28 mouse cellular contexts compared by ENCODE assay signal in the genomic region with DNA sequence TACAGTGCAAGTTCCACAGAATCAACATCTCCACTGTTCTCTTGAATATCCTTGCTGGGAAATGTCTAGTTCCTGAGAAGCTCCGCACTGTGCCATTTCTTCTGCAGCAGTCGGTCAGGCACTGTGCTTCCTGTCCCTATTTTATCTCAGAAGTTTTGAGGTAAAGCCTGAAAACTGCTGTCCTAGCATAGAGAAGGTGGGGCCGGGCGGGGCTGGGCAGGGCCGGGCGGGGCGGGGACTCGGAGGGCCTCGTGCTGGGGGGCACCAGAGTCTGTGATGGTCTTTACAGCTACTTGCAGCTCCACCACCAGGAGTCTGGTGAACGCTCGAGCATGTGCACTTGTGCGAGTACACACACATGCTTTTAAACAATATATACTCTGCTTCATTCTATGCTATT.
DNase-seq lines count a peak whose midpoint lies in the region; ATAC-seq lines count a peak whose summit lies in the region.
"Had no signal": no experiment of that assay in that cellular context is flagged by ENCODE, and none has a peak within 500 bp of the region (broad histone marks: within the 10 kb centered on the region; RNA-seq: fewer than 3 reads in every experiment).

No protein-coding gene starts in this region.

- DNase-seq in liver, embryonic 11.5 days (ENCODE audit: low spot score) = no peak
- DNase-seq in forebrain, embryonic 11.5 days (ENCODE audit: low spot score) = no peak
- no peak for DNase-seq in spleen, postnatal 14 days (ENCODE audit: low spot score in 2 of 2)
- DNase-seq in right cerebral cortex, adult 2 months (ENCODE audit: low spot score in 2 of 2) = no peak
- DNase-seq: adrenal gland, postnatal 36 days; cerebellum, adult 8-10 months; cerebellum, postnatal 25 days; gastrocnemius, postnatal 25 days; heart, adult 2 months; kidney, adult 9 months; kidney, postnatal 10 days; layer of hippocampus, postnatal 36 days; lung, adult 18-20 months; right cerebral cortex, postnatal 14 days; thymus, postnatal 14 days had no signal

- no peaks in the 10 kb centered on the region for H3K36me3 ChIP-seq in liver, embryonic 11.5 days (ENCODE audit: control insufficient read depth, insufficient read depth, low read length)
- H3K36me3 ChIP-seq in liver, embryonic 16.5 days (ENCODE audit: control insufficient read depth, insufficient read depth) = no peaks in the 10 kb centered on the region
- H3K36me3 ChIP-seq in forebrain, embryonic 11.5 days (ENCODE audit: control insufficient read depth, insufficient read depth, low read length) = no peaks in the 10 kb centered on the region
- H3K36me3 ChIP-seq: heart, embryonic 15.5 days; hindbrain, embryonic 12.5 days; limb, embryonic 12.5 days; midbrain, embryonic 13.5 days; stomach, embryonic 15.5 days had no signal

- no peak overlapping the region for H3K27ac ChIP-seq in liver, embryonic 11.5 days (ENCODE audit: low read depth, low read length)
- H3K27ac ChIP-seq in liver, embryonic 16.5 days (ENCODE audit: low read length) = no peak overlapping the region
- H3K27ac ChIP-seq in forebrain, embryonic 11.5 days (ENCODE audit: low read depth, low read length) = no peak overlapping the region
- H3K27ac ChIP-seq: heart, embryonic 15.5 days; hindbrain, embryonic 12.5 days; hindbrain, postnatal 0 days; limb, embryonic 12.5 days; midbrain, embryonic 13.5 days; stomach, embryonic 15.5 days had no signal

- peak overlapping the region; percentile 48 for H3K4me2 ChIP-seq in liver, embryonic 11.5 days
- H3K4me2 ChIP-seq in liver, embryonic 16.5 days (ENCODE audit: low read depth, low read length) = peak overlapping the region; percentile 25
- H3K4me2 ChIP-seq in forebrain, embryonic 11.5 days (ENCODE audit: low read depth, low read length, severe bottlenecking) = no peak overlapping the region
- H3K4me2 ChIP-seq: heart, embryonic 15.5 days; hindbrain, embryonic 12.5 days; limb, embryonic 12.5 days; midbrain, embryonic 13.5 days; stomach, embryonic 15.5 days had no signal

- H3K9ac ChIP-seq in liver, embryonic 11.5 days (ENCODE audit: low read depth, low read length) = no peak overlapping the region
- H3K9ac ChIP-seq in liver, embryonic 16.5 days (ENCODE audit: low read depth, low read length) = no peak overlapping the region
- H3K9ac ChIP-seq in forebrain, embryonic 11.5 days (ENCODE audit: low read length) = no peak overlapping the region
- H3K9ac ChIP-seq: heart, embryonic 15.5 days; hindbrain, embryonic 12.5 days; limb, embryonic 12.5 days; midbrain, embryonic 13.5 days; stomach, embryonic 15.5 days had no signal

- peak; percentile 46; the same call in 1 of the 2 replicates for ATAC-seq in common myeloid progenitor, adult 5-6 weeks (replicated peaks; ENCODE audit: low read depth, poor library complexity, severe bottlenecking)
- peak; percentile 75 for ATAC-seq in liver, embryonic 11.5 days (replicated peaks; ENCODE audit: low FRiP score)
- ATAC-seq in liver, embryonic 16.5 days (ENCODE audit: low read depth) = peak; percentile 49
- ATAC-seq in megakaryocyte progenitor cell, adult 5-6 weeks (replicated peaks; ENCODE audit: poor library complexity) = peak; percentile 45
- ATAC-seq in forebrain, embryonic 11.5 days (replicated peaks; ENCODE audit: low FRiP score) = no peak
- ATAC-seq: activated CD4-positive, CD25-positive, alpha-beta regulatory T cell, adult 4 months; forebrain, embryonic 14.5 days; hindbrain, postnatal 0 days; intestine, postnatal 0 days; lung, postnatal 0 days; midbrain, embryonic 13.5 days had no signal

- H3K4me3 ChIP-seq in liver, embryonic 11.5 days (ENCODE audit: low read depth, low read length) = no peak overlapping the region
- H3K4me3 ChIP-seq in liver, embryonic 16.5 days (ENCODE audit: low read depth, low read length) = no peak overlapping the region
- no peak overlapping the region for H3K4me3 ChIP-seq in forebrain, embryonic 11.5 days (ENCODE audit: low read depth, low read length)
- H3K4me3 ChIP-seq: heart, adult 2 months; heart, embryonic 15.5 days; hindbrain, embryonic 12.5 days; limb, embryonic 12.5 days; midbrain, embryonic 13.5 days; stomach, embryonic 15.5 days had no signal

- no peaks in the 10 kb centered on the region for H3K27me3 ChIP-seq in liver, embryonic 11.5 days (replicated peaks; ENCODE audit: control insufficient read depth, insufficient read depth, low read length)
- H3K27me3 ChIP-seq in liver, embryonic 16.5 days (ENCODE audit: control insufficient read depth, insufficient read depth, low read depth, low read length) = no peaks in the 10 kb centered on the region
- no peaks in the 10 kb centered on the region for H3K27me3 ChIP-seq in forebrain, embryonic 11.5 days (ENCODE audit: control insufficient read depth, insufficient read depth, low read length)
- H3K27me3 ChIP-seq: heart, embryonic 15.5 days; hindbrain, embryonic 12.5 days; limb, embryonic 12.5 days; midbrain, embryonic 13.5 days; stomach, embryonic 15.5 days had no signal

- no peaks in the 10 kb centered on the region for H3K9me3 ChIP-seq in liver, embryonic 11.5 days (ENCODE audit: control insufficient read depth, low read length)
- H3K9me3 ChIP-seq in liver, embryonic 16.5 days (replicated peaks; ENCODE audit: control insufficient read depth, low read length) = no peaks in the 10 kb centered on the region
- H3K9me3 ChIP-seq in forebrain, embryonic 11.5 days (ENCODE audit: control insufficient read depth, low read length) = no peaks in the 10 kb centered on the region
- H3K9me3 ChIP-seq: heart, embryonic 15.5 days; hindbrain, embryonic 12.5 days; limb, embryonic 12.5 days; midbrain, embryonic 13.5 days; stomach, embryonic 15.5 days had no signal

- H3K4me1 ChIP-seq in liver, embryonic 11.5 days (replicated peaks; ENCODE audit: control insufficient read depth, insufficient read depth, low read length) = peaks cover 70% of the 10 kb centered on the region
- H3K4me1 ChIP-seq in liver, embryonic 16.5 days (ENCODE audit: control insufficient read depth, low read depth, low read length) = peaks cover 54% of the 10 kb centered on the region
- peaks cover 7% of the 10 kb centered on the region for H3K4me1 ChIP-seq in forebrain, embryonic 11.5 days (replicated peaks; ENCODE audit: control insufficient read depth, insufficient read depth, low read length)

- WGBS in liver, embryonic 11.5 days = 47% methylated on average over 12 of the region's 12 CpGs
- 16% methylated on average over 12 of the region's 12 CpGs for WGBS in liver, embryonic 16.5 days (ENCODE audit: insufficient replicate concordance)
- WGBS in forebrain, embryonic 11.5 days = 93% methylated on average over 12 of the region's 12 CpGs
